Mouse (Mus musculus): Measurements from ENCODE around the gene Ankrd2.

GRCm38 (mm10) chr19:42031112-42031511, 4.7 kb upstream of the Ankrd2 start:
- TF ChIP-seq TAL1 (IDR thresholded peaks at IDR 0.05; ENCODE audit: low read length) = no peak
- no peak for TF ChIP-seq GATA1 (IDR thresholded peaks at IDR 0.05; ENCODE audit: low read length)
